Mouse (Mus musculus): ENCODE data around the gene Thoc5.

The Thoc5 gene

DNA sequence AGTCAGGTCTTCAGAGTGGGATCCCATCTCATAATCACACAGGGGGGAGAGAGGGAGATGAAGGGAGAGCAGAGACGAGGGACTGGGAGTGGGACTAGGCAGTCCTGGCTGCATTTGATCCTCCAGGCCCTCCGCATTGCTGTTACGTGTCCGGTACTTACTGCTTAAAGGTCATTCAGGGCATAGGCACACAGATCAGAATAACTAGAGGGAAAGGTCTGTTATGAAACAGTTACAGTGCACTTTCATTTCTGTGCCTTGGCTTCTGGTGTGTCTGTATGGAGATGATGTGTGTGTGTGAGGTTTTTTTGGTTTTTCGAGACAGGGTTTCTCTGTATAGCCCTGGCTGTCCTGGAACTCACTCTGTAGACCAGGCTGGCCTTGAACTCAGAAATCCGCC, 11.1 kb downstream of the Thoc5 start:
- DNase-seq (ENCODE audit: extremely low read depth, low read depth) = no peak

DNA sequence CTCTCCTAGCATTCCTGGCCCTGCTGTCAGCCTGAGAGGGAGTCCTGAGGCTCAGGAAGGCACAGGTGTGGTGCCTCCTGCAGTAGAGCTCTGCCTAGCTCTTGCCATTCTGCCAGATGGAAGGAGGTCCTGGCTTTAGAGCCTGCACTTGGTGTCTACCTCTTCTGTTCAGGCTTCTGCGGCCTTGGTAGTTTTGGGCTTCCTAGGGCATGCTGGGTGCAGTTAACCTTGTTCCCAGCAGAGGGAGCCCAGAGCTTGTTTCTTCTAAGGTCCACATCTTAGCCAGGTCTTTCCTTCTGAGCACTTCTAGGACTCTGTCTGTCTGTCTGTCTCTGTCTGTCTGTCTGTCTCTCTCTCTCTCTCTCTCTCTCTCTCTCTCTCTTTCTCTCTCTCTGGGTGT, 20.9 kb downstream of the Thoc5 start:
- DNase-seq (ENCODE audit: extremely low read depth, low read depth) = peak; percentile 33

DNA sequence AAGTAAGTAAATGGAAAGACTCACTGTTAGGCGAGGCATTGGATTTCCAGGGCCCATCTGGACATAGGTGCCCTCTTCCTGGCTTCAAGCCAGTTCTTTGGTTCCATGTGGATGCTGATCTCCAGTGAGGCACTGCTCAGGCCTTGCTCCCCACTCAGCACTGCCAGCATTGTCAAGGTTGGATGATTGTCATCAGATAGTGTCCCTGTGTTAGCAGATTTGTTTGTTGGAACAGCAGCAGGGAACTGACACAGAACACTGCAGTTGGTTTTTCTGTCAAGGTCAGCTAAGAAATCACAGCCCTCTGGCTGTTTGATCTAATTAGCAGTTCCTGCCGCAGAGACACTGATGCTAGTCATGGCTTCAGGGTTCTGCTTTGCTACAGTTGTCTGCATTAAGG, 26.2 kb downstream of the Thoc5 start:
- DNase-seq (ENCODE audit: extremely low read depth, low read depth) = no peak

DNA sequence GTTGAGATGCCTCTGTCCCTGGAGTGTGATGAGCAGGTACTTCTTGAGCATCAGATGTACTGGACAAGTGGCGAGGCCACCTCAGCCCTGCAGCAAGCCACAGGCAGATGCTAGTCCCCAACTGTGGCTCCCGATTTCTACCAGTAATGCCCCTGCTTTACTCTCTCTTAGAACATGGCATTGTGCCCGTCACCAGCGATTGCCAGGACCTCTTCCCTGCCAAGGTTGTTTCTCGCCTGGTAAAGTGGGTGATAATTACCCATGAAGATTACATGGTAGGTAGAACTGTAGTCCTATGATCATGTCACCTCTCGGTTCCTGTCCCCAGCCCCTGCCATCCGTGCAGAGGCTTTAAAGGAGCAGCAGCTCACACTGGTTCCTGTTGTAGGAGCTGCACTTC, 26.6 kb downstream of the Thoc5 start:
- DNase-seq (ENCODE audit: extremely low read depth, low read depth) = no peak

DNA sequence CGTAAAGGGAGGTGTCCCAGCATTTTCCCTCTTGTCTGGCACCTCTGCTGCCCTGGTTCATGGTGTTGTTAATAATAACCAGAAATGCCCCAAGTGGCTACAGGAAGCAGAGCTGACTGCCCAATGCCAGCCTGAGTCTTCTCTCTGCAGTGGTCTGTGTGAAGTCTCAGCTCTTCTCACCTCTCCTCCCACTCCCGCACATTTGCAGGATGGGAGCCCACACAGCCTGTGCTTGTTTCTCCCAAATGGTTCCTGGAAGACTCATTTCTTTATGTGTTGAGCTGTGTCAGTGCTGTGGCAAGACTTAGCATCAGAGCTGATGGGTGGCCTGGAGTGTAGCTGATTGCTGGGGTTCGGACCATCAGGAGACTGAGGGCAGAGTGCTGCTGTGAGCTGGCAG, 32.1 kb downstream of the Thoc5 start:
- DNase-seq (ENCODE audit: extremely low read depth, low read depth) = no peak

DNA sequence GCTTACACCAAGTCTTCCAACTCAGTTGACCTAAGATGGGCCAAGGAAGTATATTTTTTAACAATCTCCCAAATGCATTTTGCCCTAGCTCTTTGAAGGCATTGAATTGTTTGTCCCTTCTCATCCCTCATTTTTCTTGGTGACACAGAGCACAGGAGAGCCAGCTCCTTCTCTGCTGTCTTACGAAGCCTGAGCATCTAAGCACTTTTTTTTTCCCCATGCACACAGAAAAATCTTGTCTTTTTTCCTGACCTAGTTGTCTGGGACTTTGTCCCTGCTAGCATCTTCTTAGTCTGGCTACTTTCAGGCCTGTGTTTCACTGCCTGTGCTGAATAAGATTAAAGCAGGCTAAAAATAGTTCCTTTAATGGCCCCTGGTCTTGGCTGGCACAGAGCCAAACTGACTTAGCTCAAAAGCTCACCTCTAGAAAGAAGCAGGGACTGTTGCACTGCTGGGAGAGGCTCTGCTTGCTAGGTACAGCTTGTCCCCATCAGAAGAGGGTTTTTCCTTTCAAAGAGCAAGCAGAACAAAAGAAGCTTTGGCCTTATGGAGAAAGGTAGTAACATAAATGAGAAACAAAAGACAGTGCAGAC, 36.0 kb downstream of the Thoc5 start:
- no peak for DNase-seq (ENCODE audit: extremely low read depth, low read depth)

DNA sequence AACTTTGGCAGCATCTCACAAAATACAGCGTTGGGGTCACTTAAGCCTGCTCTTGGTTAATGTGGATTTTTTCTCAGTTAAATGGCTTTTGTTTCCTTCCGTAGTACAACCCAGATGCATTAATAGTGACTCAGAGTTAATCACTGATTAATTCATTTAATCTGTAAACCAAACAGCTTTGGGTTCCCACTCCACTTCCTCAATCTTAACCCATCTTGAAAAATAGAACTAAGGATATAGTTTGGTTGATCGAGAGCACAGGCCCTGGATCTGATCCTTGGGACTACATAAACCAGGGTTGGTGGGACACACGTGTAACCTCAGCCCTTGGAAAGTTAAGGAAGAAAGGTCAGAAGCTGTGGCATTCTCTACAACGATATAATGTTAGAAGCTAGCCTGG, 41.1 kb downstream of the Thoc5 start:
- no peak for DNase-seq (ENCODE audit: extremely low read depth, low read depth)

DNA sequence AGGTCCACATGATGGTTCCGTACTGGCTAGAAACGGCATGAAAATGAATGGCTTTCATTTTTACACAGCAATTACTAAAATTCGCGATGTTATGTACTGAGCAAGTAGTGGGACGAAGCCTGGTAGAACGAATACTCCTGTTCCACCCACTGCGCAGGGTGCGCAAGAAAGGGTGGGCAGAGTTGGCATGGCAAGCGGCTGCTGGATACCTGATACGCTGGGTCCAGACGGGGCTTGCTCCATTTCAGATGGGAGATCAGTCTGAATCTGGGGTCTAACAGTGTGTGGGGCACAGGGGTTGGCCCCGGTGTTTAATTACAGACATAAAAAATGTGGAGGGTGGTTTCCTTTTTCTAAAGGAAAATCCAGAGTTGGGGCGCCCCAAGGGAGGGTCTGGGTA, 51.4 kb downstream of the Thoc5 start:
- DNase-seq (ENCODE audit: extremely low read depth, low read depth) = no peak

DNA sequence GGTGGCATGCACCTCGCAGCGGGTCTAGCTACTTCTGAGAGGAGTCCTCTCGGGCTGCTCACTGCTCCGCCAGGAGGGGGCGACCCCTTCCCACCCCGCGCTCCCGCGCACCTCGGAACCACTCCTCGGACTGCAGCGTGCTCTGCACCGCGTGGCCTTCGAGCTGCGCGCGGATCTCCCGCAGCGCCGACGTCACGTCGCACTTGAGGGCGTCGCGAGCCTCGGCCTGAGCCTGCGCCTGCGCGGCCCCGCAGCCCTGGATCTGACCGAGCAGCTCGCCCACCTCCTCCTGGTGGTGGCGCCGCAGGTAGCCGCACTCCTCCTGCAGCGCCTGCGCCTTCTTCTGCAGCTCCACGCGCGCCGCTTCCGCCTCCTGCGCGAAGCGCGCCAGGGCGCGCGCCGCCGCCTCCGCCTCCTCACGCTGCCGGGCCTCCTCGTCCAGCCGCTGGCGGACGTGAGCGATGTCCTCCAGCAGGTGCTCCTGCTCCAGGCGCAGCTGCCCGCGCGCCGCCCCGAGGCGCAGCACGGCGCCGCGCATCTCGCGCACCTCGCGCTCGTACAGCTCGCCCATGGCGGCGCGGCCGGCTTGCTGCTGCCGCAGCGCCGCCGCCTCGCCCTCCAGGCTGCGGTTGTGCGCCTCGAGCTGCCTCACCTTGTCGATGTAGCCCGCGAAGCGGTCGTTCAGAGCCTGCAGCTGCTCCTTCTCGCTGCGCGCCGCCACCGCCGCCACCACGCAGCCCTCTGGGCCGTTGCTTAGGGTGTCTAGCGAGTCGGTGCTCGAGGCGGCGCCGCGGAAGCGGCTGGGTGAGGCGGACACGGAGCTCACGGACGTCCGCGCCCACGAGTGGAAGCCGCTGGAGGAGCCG, 52.1 kb downstream of the Thoc5 start:
- DNase-seq (ENCODE audit: extremely low read depth, low read depth) = no peak

DNA sequence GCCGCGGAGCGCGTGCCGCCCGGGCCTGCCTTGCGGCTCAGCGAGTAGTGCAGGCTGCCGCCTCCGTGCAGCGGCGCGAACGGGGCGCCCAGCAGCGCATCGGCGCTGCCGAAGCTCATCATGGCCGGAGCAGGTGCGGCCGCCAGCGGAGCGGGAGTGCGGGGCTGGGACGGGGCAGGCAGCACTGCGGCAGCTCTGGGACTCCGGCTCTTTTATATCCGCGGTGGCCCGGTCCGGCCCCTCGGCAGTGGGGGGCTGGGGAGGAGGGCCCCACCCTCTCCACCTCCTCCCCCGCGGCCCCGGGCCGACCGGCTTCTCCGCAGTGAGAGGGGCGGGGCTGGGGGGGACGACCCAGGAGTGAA, 52.7 kb downstream of the Thoc5 start, which contains the start of gene Nefh:
Gene Nefh, minus strand, starts transcription at position 252 of the 362 bp plus-strand sequence.
- no peak for DNase-seq (ENCODE audit: extremely low read depth, low read depth)

DNA sequence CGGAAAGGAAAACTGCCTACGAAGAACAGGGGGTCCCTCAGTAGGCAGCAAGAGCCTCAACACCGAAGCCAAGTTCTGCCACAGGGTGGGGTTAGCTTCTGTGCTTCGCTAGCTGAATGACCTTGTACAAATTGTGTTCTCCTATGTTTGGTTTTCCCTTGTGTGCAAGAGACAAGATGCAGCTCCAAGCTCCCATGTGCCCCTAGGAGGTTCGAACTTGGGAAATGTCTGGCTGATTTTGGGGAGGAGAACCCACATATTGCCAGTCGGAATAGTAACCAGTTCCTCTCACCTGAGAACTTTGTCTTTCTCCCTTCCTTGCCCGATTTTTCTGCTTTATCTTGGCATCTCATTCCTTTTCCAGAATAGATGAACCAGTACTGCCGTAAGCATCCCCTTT, 53.7 kb downstream of the Thoc5 start:
- no peak for DNase-seq (ENCODE audit: extremely low read depth, low read depth)

DNA sequence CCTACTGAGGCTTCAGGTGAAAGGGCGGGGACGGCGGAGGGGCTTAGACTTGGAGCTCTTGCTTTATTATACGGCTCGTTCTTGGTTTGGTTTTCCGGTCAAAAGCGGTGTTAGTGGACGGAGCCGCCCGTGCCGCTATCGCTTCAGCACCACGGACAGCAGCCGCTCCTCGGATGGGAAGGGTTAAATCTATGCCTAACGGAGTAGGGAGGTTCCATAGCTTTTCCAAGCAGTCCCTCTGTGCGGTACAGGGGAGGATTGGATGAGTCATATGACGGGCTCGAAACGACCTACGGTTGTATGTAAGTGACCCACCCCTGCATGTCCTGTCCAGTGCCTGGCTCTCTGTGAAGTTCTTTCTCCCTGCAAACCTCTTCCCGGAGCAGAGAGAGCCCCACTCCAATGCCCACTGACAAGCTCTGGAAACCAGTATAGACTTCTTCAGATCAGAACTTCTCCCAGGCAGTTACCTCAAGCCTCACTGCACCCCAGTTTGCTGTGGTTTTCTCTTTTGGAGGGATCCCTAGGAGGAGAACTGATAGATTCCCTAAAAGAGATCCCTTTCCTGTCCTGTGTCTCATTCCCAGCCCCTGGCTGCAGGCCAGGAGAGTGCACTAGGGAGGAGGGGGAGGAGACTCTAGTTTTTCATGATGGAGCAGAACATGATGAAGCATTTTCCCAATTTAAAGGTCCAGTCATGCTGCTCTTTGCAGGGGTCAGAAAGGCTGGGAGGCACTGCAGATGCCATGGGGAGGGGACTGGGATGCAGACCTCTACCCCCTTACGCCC, 54.3 kb downstream of the Thoc5 start:
- no peak for DNase-seq (ENCODE audit: extremely low read depth, low read depth)

DNA sequence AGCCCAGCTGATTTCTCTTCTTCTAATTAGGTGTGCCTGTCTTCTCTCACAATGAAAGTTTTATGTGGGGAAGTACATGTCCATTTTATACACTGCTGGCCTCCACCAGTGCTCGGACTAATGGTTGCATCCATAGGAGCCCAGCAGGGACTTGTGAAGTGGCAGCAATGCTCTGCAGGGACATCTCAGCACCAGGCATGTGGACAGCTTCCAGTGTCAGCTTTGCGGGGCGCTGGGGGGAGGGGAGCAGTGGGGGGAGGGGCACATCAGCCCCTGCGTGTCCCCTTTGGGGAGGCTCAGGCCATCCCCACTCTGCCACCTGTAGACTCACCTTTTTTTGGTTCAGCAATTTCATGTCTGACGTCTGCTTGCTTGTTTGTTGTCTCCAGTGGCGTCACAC, 58.3 kb downstream of the Thoc5 start:
- DNase-seq (ENCODE audit: extremely low read depth, low read depth) = no peak

DNA sequence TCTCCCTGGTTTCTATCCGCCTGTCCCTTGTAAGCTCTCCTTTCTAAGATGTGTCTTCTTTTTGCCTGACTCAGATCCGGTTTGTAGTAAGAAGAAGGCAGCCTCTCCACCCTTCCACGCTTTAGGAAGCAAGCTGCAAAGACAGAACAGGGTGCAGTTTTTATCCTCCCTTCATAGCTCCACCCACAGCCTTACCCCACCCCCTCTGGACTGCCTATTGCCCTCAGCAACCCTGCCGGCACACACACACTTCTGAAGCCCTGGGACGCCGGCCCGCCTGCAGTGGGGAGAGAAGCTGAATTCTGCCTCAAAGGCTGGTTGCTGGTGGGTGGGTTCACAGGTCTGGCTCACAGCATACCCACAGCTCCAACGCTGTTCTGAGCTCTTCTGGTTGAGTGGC, 58.8 kb downstream of the Thoc5 start:
- DNase-seq (ENCODE audit: extremely low read depth, low read depth) = no peak

DNA sequence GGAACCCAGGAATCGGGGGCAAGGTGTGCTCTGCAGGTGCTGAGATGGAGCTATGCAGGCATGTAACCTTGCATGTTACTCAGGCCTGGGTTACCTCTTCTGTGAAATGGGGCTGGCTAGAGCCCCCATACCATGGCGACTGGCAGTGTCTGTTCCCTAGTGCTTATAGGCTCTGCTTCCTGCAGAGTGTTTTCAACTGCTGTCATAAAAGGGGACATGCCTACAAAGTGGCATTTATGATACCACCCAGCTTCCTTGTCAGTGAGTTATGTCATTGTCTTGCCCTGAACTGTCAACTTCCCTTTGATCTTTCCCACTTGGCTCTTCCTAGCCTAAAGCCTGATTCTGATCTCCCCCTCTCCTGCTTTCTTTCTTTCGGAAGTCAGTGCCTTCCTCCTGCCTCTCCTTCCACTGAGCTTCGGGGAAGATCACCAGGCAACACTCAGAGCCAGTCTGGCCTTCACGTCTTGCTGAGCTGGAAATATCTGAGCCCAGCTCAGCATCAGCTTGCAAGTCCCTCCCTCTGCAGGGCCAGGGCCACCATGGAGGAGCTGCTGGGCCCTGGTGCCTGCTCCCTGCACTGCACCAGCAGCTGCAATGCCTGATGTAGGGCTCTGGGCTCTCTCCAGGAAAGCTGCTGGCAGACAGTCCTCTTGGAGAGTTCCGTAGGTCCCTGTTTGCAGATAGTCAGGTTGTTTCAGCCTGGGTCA, 68.1 kb downstream of the Thoc5 start:
- no peak for DNase-seq (ENCODE audit: extremely low read depth, low read depth)

DNA sequence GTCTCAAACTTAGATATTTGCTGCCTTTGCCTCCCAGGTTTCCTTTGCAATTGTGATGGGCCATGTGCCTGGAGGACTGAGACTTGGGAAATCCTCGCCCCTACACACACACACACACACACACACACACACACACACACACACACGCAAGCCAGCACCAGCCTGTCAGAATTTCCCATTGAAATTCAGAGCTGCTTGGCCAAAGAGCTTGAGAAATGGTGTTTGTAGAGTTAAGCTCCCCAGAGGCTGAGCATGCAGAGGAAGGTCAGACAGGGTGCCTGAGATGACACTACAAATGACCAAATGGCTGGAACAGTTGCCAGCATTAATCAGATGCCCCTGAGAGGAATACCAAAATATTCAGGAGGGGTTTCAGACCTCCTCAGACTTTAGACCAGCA, 71.2 kb downstream of the Thoc5 start:
- DNase-seq (ENCODE audit: extremely low read depth, low read depth) = no peak

DNA sequence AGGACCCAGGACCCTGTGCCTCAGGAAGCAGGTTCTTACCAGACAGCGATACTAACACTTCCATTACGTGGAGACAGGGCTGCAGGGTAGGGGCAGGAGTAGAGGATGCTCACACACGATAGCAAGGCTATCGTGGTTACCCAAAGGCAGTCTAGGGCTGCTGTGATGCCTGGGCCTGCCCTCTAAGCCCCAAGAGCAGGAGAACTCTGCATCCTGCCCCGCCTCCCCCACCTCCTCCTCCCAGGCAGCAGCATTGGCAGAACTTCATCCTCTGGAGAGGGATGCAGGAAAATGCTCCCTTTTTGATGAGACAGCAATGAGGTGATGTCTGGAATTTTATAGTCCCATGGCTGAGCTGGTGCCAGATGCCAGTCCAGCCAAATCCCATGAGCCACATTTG, 71.8 kb downstream of the Thoc5 start:
- DNase-seq (ENCODE audit: extremely low read depth, low read depth) = no peak

DNA sequence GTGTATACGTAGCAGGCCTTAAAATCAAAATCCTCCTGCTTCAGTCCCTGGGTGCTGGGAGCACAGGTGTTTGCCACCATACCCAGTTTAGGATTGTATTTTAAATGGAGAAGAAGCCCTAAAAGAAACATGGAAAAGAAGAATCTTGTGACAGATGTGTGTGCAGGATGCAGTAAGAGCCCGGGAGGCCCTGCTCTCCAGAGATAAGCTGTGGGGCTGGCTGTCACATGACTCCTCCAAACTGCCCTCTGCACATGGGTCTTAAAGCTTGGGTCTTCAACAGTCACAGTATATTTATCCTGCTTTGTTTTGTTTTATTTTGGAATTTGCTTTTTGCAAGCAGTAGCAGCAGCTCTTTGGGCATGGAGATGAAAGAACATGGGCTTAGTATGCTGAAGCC, 72.4 kb downstream of the Thoc5 start:
- DNase-seq (ENCODE audit: extremely low read depth, low read depth) = no peak

DNA sequence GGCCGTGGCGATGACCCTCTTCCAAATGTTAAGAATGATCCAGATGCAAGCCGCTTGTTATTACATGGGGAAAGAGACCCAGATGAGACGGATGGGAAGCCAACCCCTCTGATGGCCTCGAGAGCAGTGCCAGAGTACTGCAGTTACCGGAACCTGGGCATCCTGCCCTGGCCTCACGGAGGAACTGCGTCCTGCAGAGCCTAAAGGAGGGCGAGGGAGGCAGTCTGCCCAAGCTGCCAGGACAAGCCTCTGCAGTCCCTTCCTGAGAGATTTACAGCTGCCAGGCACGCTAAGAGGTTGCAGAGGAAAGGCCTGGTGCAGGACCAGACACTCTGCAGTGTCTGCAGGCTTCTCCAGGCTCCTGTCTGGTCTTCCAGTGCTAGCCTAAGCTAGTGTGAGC, 73.3 kb downstream of the Thoc5 start:
- DNase-seq (ENCODE audit: extremely low read depth, low read depth) = no peak

DNA sequence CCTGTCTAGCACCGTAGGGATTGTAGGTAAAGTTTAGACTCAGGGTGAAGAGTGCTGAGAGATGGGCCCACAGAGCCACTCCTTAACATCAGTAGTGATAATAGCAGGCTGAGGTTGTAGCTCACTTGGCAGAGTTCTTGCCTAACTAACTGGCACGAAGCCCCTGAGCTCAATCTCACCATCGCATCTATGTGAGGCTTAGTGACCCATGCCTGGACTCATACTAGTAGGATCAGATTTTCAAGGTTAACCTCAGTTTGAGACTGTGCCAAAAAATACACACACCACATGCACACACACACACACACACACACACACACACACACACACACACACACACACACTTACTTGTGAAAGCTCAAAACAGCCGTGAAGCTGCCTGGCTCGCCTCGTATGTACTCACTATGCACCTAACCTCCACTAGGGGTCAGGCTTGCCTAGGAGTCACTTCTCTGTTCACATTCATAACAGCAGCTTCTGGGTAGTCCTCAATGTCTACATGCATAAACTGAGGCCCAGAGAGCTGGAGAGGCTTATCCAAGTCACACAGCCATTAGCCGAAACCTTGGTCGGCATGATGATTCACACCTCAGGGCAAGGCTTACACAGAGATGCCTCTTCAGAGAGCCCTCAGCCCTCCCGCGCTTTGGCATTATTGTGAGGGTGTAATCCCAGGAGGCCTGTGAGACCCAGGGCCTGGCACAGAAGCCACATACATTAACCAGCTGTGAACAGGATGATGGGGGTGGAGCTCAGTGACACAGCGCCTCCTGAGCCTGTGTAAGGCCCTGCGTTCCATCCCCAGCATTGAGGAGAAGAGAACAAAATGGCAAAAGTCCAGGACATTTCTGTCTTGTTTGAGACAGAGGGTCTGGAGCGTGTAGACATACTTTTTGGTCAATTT, 78.1 kb downstream of the Thoc5 start:
- DNase-seq (ENCODE audit: extremely low read depth, low read depth) = peak; percentile 88

DNA sequence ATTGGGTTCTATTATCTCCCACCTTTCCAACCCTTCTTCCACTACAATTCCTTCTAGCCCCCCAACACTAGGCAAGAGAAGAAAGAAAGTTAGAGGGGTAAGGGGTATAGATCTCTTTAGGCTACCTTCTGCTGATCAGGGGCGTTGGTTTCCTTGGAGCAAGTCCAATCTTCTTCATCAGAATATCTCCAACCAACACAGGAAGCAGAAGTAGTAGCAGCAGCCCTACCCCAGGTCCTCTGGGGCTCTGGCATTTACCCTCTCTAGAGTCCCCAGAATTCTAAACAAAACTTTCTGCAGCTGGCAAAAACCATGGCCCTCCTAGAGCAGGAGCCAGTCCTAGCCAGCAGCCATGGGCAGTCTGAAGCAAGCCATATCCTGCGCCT, 78.7 kb downstream of the Thoc5 start:
- DNase-seq (ENCODE audit: extremely low read depth, low read depth) = no peak

Measured in MEL-GATA-1-ER (cell line).